In the genomic region with DNA sequence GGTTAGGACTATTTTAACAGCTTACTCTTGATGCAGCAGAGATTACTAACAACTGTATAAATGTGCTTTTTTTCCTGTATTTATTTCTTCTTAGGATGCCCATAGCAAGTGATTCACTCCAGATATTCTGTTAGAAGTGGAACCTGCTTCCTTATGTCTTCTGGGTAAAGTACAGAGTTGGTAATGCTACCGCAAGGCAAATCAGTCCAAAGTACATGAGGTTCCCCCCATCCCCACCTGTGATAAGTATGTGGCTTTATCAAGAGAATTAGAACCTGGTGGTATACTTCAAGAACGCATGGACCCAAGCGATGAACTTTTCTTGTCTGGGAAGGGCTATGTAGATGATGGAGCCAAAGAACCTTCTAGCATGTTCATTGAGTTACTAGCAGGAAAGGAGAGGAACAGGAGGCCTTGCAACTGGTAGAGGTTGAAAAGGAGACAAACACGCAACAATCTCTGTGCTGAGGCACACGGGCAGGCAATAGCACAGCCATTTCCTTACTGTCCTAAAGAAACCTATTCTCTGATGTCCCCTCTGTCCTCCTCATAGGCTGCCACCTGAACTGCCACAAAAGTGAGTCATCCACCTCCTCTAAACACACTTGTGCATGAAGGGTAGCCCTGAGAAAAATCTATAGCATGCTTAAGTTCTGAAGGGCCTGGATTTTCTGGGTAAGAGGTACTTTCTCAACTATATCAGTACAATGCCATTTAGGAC, we compare ENCODE assay signal across 35 mouse cellular contexts. TPM values are rescaled to one million over a fixed set of nuclear protein-coding genes. Genes with fewer than 3 reads are reported as not detected.
"Had no signal": no experiment of that assay in that cellular context is flagged by ENCODE, and none has a peak within 500 bp of the region (broad histone marks: within the 10 kb centered on the region; RNA-seq: fewer than 3 reads in every experiment).

No protein-coding gene starts in this region.

- H3K36me3 ChIP-seq: heart, embryonic 10.5 days; heart, embryonic 12.5 days; heart, embryonic 13.5 days; heart, embryonic 15.5 days; hindbrain, embryonic 10.5 days; hindbrain, embryonic 12.5 days; hindbrain, embryonic 13.5 days; hindbrain, embryonic 15.5 days; kidney, embryonic 15.5 days had no signal

- ATAC-seq: hindbrain, embryonic 16.5 days; hindbrain, postnatal 0 days; inflammation-experienced regulatory T-cells, adult 6 months had no signal

- DNase-seq: heart, postnatal 10 days; heart, postnatal 14 days; heart, postnatal 36 days; heart, postnatal 4 days; kidney, adult 11 months; kidney, adult 18-20 months; kidney, adult 2 months; kidney, adult 8-10 months; kidney, adult 9 months; kidney, postnatal 10 days; kidney, postnatal 14 days; kidney, postnatal 25 days; kidney, postnatal 36 days; kidney, postnatal 4 days; layer of hippocampus, adult 9-11 months; layer of hippocampus, postnatal 36 days had no signal

- H3K4me3 ChIP-seq: heart, embryonic 10.5 days; heart, embryonic 12.5 days; heart, embryonic 13.5 days; heart, embryonic 15.5 days; hindbrain, embryonic 10.5 days; hindbrain, embryonic 12.5 days; hindbrain, embryonic 13.5 days; hindbrain, embryonic 15.5 days; kidney, embryonic 15.5 days; layer of hippocampus, adult 2 months; left cerebral cortex, adult 2 months had no signal

- H3K4me2 ChIP-seq: heart, embryonic 11.5 days; heart, embryonic 12.5 days; heart, embryonic 13.5 days; heart, embryonic 15.5 days; hindbrain, embryonic 12.5 days; hindbrain, embryonic 13.5 days; hindbrain, embryonic 14.5 days; hindbrain, embryonic 15.5 days; kidney, embryonic 15.5 days had no signal

- H3K27ac ChIP-seq: heart, embryonic 10.5 days; heart, embryonic 13.5 days; heart, embryonic 15.5 days; hindbrain, embryonic 10.5 days; hindbrain, embryonic 12.5 days; hindbrain, embryonic 13.5 days; hindbrain, embryonic 14.5 days; hindbrain, embryonic 15.5 days; hindbrain, postnatal 0 days; kidney, embryonic 15.5 days; kidney, postnatal 0 days; layer of hippocampus, adult 2 months; left cerebral cortex, adult 2 months had no signal

- H3K9me3 ChIP-seq: heart, embryonic 10.5 days; heart, embryonic 12.5 days; heart, embryonic 13.5 days; heart, embryonic 15.5 days; hindbrain, embryonic 10.5 days; hindbrain, embryonic 12.5 days; hindbrain, embryonic 13.5 days; hindbrain, embryonic 15.5 days; kidney, embryonic 15.5 days had no signal

- H3K9ac ChIP-seq: heart, embryonic 12.5 days; heart, embryonic 13.5 days; heart, embryonic 15.5 days; hindbrain, embryonic 12.5 days; hindbrain, embryonic 13.5 days; hindbrain, embryonic 14.5 days; hindbrain, embryonic 15.5 days; kidney, embryonic 15.5 days had no signal

RNA-seq across cellular contexts. Expression of gene Nrn1, which starts 14.5 kb away (rescaled TPM):
- total RNA-seq: hematopoietic stem cell, adult 5-6 weeks had no signal
- polyA plus RNA-seq: kidney, embryonic 14.5 days had no signal
